Mouse (Mus musculus) MEL (cell line): ENCODE results near the gene Tmem186. TPM values are rescaled to one million over a fixed set of nuclear protein-coding genes. Genes with fewer than 3 reads are reported as not detected.

Experiments
- DNase-seq: peaks from one replicate; pipeline ENCODE4 v3.0.0; 2011; ENCODE audit warnings: low read depth, low spot score
- H3K27ac ChIP-seq: 2 replicates; pipeline ENCODE4 v1.5.1; 2012; ENCODE audit warnings: low read depth, mild to moderate bottlenecking, control low read depth, low read length, moderate library complexity; ENCODE audit not compliant: control insufficient read depth
- H3K27me3 ChIP-seq, 2 experiments: fragments of 150-350 bp in 1 of 2; sonication (generic) in 1 of 2; 2 replicates each; pipeline ENCODE4 v1.6.1; 2012; ENCODE audit warnings: low read length in 2 of 2, mild to moderate bottlenecking in 2 of 2, improper control_type of control experiment in 1 of 2, moderate library complexity in 1 of 2; ENCODE audit not compliant: insufficient read depth in 2 of 2, control insufficient read depth in 1 of 2
- H3K36me3 ChIP-seq, 2 experiments: 2 replicates each; pipeline ENCODE4 v1.6.1; 2012 to 2014; ENCODE audit warnings: low read length in 2 of 2, improper control_type of control experiment in 1 of 2, inconsistent platforms in 1 of 2, mild to moderate bottlenecking in 1 of 2; ENCODE audit not compliant: insufficient read depth in 2 of 2, control insufficient read depth in 1 of 2
- H3K4me1 ChIP-seq, 2 experiments: fragments of 150-350 bp in 1 of 2; sonication (generic) in 1 of 2; 2 replicates each; pipeline ENCODE4 v1.6.1; 2012; ENCODE audit warnings: low read length in 2 of 2, improper control_type of control experiment in 1 of 2, mild to moderate bottlenecking in 1 of 2; ENCODE audit not compliant: insufficient read depth in 2 of 2, control insufficient read depth in 1 of 2
- H3K4me3 ChIP-seq, 2 experiments: fragments of 150-350 bp in 1 of 2; sonication (generic) in 1 of 2; 2 replicates each; pipeline ENCODE4 v1.5.1; 2012; ENCODE audit warnings: low read depth in 2 of 2, low read length in 2 of 2, mild to moderate bottlenecking in 2 of 2, moderate library complexity in 2 of 2, control low read depth in 1 of 2, improper control_type of control experiment in 1 of 2; ENCODE audit not compliant: control insufficient read depth in 1 of 2, insufficient read depth in 1 of 2
- H3K79me2 ChIP-seq: 2 replicates; pipeline ENCODE4 v1.6.1; 2012; ENCODE audit warnings: mild to moderate bottlenecking, low read length, moderate library complexity; ENCODE audit not compliant: control insufficient read depth, poor library complexity, insufficient read depth
- H3K9ac ChIP-seq: 2 replicates; pipeline ENCODE4 v1.6.1; 2012; ENCODE audit warnings: low read depth, mild to moderate bottlenecking, control low read depth, low read length, moderate library complexity; ENCODE audit not compliant: control insufficient read depth, poor library complexity, severe bottlenecking
- H3K9me3 ChIP-seq: fragments of 150-350 bp; sonication (generic); replicated peaks from 2 replicates; pipeline ENCODE4 v1.6.1; 2012; ENCODE audit warnings: mild to moderate bottlenecking, low read length, improper control_type of control experiment, moderate library complexity; ENCODE audit not compliant: insufficient read depth
- BHLHE40 ChIP-seq: IDR thresholded peaks from 2 replicates; pipeline ENCODE4 v1.6.1; 2012; ENCODE audit warnings: low read depth, mild to moderate bottlenecking, inconsistent platforms, low read length, improper control_type of control experiment, borderline replicate concordance
- CHD1 ChIP-seq: IDR thresholded peaks from 2 replicates; pipeline ENCODE4 v1.6.1; 2012; ENCODE audit warnings: low read depth, mild to moderate bottlenecking, inconsistent platforms, low read length, improper control_type of control experiment
- CTCF ChIP-seq, 3 experiments: IDR thresholded peaks in 2 of 3; conservative IDR thresholded peaks in 1 of 3; 2 replicates each; pipeline ENCODE4 v1.5.1; 2011 to 2012; ENCODE audit warnings: low read length in 3 of 3, low read depth in 2 of 3, mild to moderate bottlenecking in 2 of 3, improper control_type of control experiment in 1 of 3, inconsistent platforms in 1 of 3, mixed read lengths in 1 of 3, moderate library complexity in 1 of 3; ENCODE audit not compliant: control insufficient read depth in 1 of 3, insufficient read depth in 1 of 3, poor library complexity in 1 of 3, severe bottlenecking in 1 of 3
- E2F4 ChIP-seq: IDR thresholded peaks from 2 replicates; pipeline ENCODE4 v1.6.1; 2011; ENCODE audit warnings: low read depth, low read length, improper control_type of control experiment, borderline replicate concordance
- ELF1 ChIP-seq: IDR thresholded peaks from 2 replicates; pipeline ENCODE4 v1.6.1; 2014; ENCODE audit warnings: low read depth, mild to moderate bottlenecking, inconsistent platforms, low read length, improper control_type of control experiment, moderate library complexity
- EP300 ChIP-seq, 2 experiments: IDR thresholded peaks; 2 replicates each; pipeline ENCODE4 v1.6.1; 2011; ENCODE audit warnings: improper control_type of control experiment in 2 of 2, low read length in 2 of 2, low read depth in 1 of 2, mild to moderate bottlenecking in 1 of 2
- ETS1 ChIP-seq: IDR thresholded peaks from 2 replicates; pipeline ENCODE4 v1.6.1; 2012; ENCODE audit warnings: low read depth, mild to moderate bottlenecking, inconsistent platforms, low read length, improper control_type of control experiment, moderate library complexity
- GABPA ChIP-seq: IDR thresholded peaks from 2 replicates; pipeline ENCODE4 v1.6.1; 2012; ENCODE audit warnings: low read depth, mild to moderate bottlenecking, inconsistent platforms, low read length, improper control_type of control experiment, moderate library complexity
- HCFC1 ChIP-seq: IDR thresholded peaks from 2 replicates; pipeline ENCODE4 v1.6.1; 2012; ENCODE audit warnings: low read depth, mild to moderate bottlenecking, inconsistent platforms, low read length, improper control_type of control experiment, moderate library complexity
- JUND ChIP-seq: IDR thresholded peaks from 2 replicates; pipeline ENCODE4 v1.6.1; 2011; ENCODE audit warnings: low read depth, mild to moderate bottlenecking, improper control_type of control experiment, low read length
- KAT2A ChIP-seq: conservative IDR thresholded peaks from 2 replicates; pipeline ENCODE4 v1.6.1; 2012; ENCODE audit warnings: low read depth, low read length, improper control_type of control experiment, inconsistent platforms
- MAX ChIP-seq: IDR thresholded peaks from 2 replicates; pipeline ENCODE4 v1.6.1; 2011; ENCODE audit warnings: low read length, improper control_type of control experiment
- MEF2A ChIP-seq: IDR thresholded peaks from 2 replicates; pipeline ENCODE4 v1.6.1; 2014; ENCODE audit warnings: low read depth, mild to moderate bottlenecking, inconsistent platforms, low read length, improper control_type of control experiment; ENCODE audit not compliant: poor library complexity, insufficient replicate concordance, severe bottlenecking; ENCODE audit errors: extremely low read depth
- MXI1 ChIP-seq: IDR thresholded peaks from 2 replicates; pipeline ENCODE4 v1.6.1; 2011; ENCODE audit warnings: mild to moderate bottlenecking, low read depth, low read length, improper control_type of control experiment
- MYB ChIP-seq: IDR thresholded peaks from 2 replicates; pipeline ENCODE4 v1.6.1; 2011; ENCODE audit warnings: mild to moderate bottlenecking, low read depth, low read length, improper control_type of control experiment
- MYC ChIP-seq: IDR thresholded peaks from 2 replicates; pipeline ENCODE4 v1.6.1; 2011; ENCODE audit warnings: low read depth, mild to moderate bottlenecking, low read length, improper control_type of control experiment, moderate library complexity
- NELFE ChIP-seq: IDR thresholded peaks from 2 replicates; pipeline ENCODE4 v1.6.1; 2011; ENCODE audit warnings: low read depth, low read length, improper control_type of control experiment
- POLR2AphosphoS2 ChIP-seq: IDR thresholded peaks from 2 replicates; pipeline ENCODE4 v1.6.1; 2011; ENCODE audit warnings: low read length, improper control_type of control experiment
- POLR2AphosphoS5 ChIP-seq: IDR thresholded peaks from 2 replicates; pipeline ENCODE4 v1.6.1; 2012; ENCODE audit warnings: low read depth, borderline replicate concordance, mild to moderate bottlenecking, inconsistent platforms, low read length, moderate library complexity, mixed read lengths
- RAD21 ChIP-seq: IDR thresholded peaks from 2 replicates; pipeline ENCODE4 v1.6.1; 2011; ENCODE audit warnings: mild to moderate bottlenecking, low read depth, low read length, improper control_type of control experiment
- RCOR1 ChIP-seq: IDR thresholded peaks from 2 replicates; pipeline ENCODE4 v1.6.1; 2012; ENCODE audit warnings: low read depth, mild to moderate bottlenecking, inconsistent platforms, low read length, improper control_type of control experiment
- SIN3A ChIP-seq: IDR thresholded peaks from 2 replicates; pipeline ENCODE4 v1.6.1; 2012; ENCODE audit warnings: low read length, improper control_type of control experiment, inconsistent platforms
- SMC3 ChIP-seq: IDR thresholded peaks from 2 replicates; pipeline ENCODE4 v1.6.1; 2011; ENCODE audit warnings: low read depth, low read length, improper control_type of control experiment
- TBP ChIP-seq: IDR thresholded peaks from 2 replicates; pipeline ENCODE4 v1.8.0; 2011; ENCODE audit warnings: low read depth, low read length, improper control_type of control experiment
- TCF12 ChIP-seq: IDR thresholded peaks from 2 replicates; pipeline ENCODE4 v1.6.1; 2014; ENCODE audit warnings: low read depth, mild to moderate bottlenecking, inconsistent platforms, low read length, improper control_type of control experiment, moderate library complexity
- UBTF ChIP-seq: IDR thresholded peaks from 2 replicates; pipeline ENCODE4 v1.6.1; 2012; ENCODE audit warnings: low read depth, mild to moderate bottlenecking, inconsistent platforms, low read length, improper control_type of control experiment, moderate library complexity, borderline replicate concordance; ENCODE audit not compliant: insufficient read depth
- USF2 ChIP-seq, 2 experiments: IDR thresholded peaks; 2 replicates each; pipeline ENCODE4 v1.6.1; 2011 to 2012; ENCODE audit warnings: improper control_type of control experiment in 2 of 2, low read length in 2 of 2, borderline replicate concordance in 1 of 2, inconsistent platforms in 1 of 2, low read depth in 1 of 2, mild to moderate bottlenecking in 1 of 2; ENCODE audit not compliant: insufficient read depth in 1 of 2
- ZC3H11A ChIP-seq: IDR thresholded peaks from 2 replicates; pipeline ENCODE4 v1.6.1; 2012; ENCODE audit warnings: low read depth, mild to moderate bottlenecking, inconsistent platforms, low read length, improper control_type of control experiment
- ZKSCAN1 ChIP-seq: IDR thresholded peaks from 2 replicates; pipeline ENCODE4 v1.6.1; 2012; ENCODE audit warnings: low read depth, mild to moderate bottlenecking, inconsistent platforms, low read length, improper control_type of control experiment, moderate library complexity
- ZMIZ1 ChIP-seq: IDR thresholded peaks from 2 replicates; pipeline ENCODE4 v1.6.1; 2012; ENCODE audit warnings: low read depth, mild to moderate bottlenecking, inconsistent platforms, low read length, improper control_type of control experiment, moderate library complexity
- ZNF384 ChIP-seq: IDR thresholded peaks from 2 replicates; pipeline ENCODE4 v1.6.1; 2012; ENCODE audit warnings: low read depth, mild to moderate bottlenecking, inconsistent platforms, low read length, improper control_type of control experiment
- polyA plus RNA-seq, 2 experiments: library from polyadenylated mRNA; stranded (reverse) in 1 of 2; unstranded in 1 of 2; fragments of >175 nt in 1 of 2; fragments of >200 nt in 1 of 2; gene quantifications; 2 replicates each; pipeline versions ENCODE4 v1.2.1 to v1.2.4; 2012; ENCODE audit warnings: low replicate concordance in 2 of 2, low read depth in 1 of 2; ENCODE audit not compliant: insufficient read length in 2 of 2, insufficient read depth in 1 of 2, missing spikeins in 1 of 2
- total RNA-seq: library from RNA; depleted of rRNA; stranded (reverse); fragments of 300-350 nt; gene quantifications from 2 replicates; pipeline ENCODE4 v1.2.3, GENCODE M21; 2012

Gene Tmem186
- total and polyA plus RNA-seq, 3 experiments = 18.9 to 99.9 (median 22.5) TPM

- H3K36me3 ChIP-seq = peaks cover 0 to 27% of the 10 kb centered on the region in 2 experiments; a peak in 2 of 4 replicates
- peak; percentile 53 for DNase-seq
- TF ChIP-seq MXI1 (no peak), NELFE (no peak), POLR2AphosphoS5 (no peak), MYB (no peak), ZKSCAN1 (no peak), ZC3H11A (no peak), EP300 (IDR thresholded peaks at IDR 0.05; ENCODE audit: low read depth in 1 of 2, low read length in 2 of 2) (no peak), RCOR1 (no peak), CHD1 (no peak), USF2 (IDR thresholded peaks at IDR 0.05; ENCODE audit: borderline replicate concordance in 1 of 2, insufficient read depth in 1 of 2, low read depth in 1 of 2, low read length in 2 of 2) (no peak), UBTF (no peak), POLR2AphosphoS2 (no peak), ZMIZ1 (no peak)
- TF ChIP-seq, all 39 proteins: peak for 0
- H3K4me1 ChIP-seq = peaks cover 13 to 38% of the 10 kb centered on the region in 2 experiments
- H3K27me3 ChIP-seq = no peaks in the 10 kb centered on the region
- H3K79me2 ChIP-seq = no peaks in the 10 kb centered on the region
- no peak overlapping the region for H3K27ac ChIP-seq
- H3K4me3 ChIP-seq = 0 out of 4 replicates have a peak overlapping the region, but pooled peaks of 1 of the 2 experiments have one; percentile 19
- no peak overlapping the region; the same call in 1 of the 2 replicates for H3K9ac ChIP-seq
- H3K9me3 ChIP-seq = no peaks in the 10 kb centered on the region
Observed at GRCm38 (mm10) chr16:8678035-8678434, 40.5 kb upstream of the Tmem186 start.

- peak; percentile 81 for DNase-seq
- peaks cover 0 to 30% of the 10 kb centered on the region in 2 experiments; a peak in 2 of 4 replicates for H3K36me3 ChIP-seq
- H3K79me2 ChIP-seq = no peaks in the 10 kb centered on the region; the same call in 1 of the 2 replicates
- peaks cover 13 to 43% of the 10 kb centered on the region in 2 experiments for H3K4me1 ChIP-seq
- H3K4me3 ChIP-seq = no peak overlapping the region
- H3K27ac ChIP-seq = no peak overlapping the region
- no peaks in the 10 kb centered on the region for H3K27me3 ChIP-seq
- no peak overlapping the region for H3K9ac ChIP-seq
- H3K9me3 ChIP-seq = no peaks in the 10 kb centered on the region
- TF ChIP-seq POLR2AphosphoS2 = no peak
- TF ChIP-seq ELF1 = no peak
- peak; percentile 48; the same call in 1 of the 2 replicates for TF ChIP-seq SIN3A
- peak; percentile 77 to 98 (median 89) for TF ChIP-seq CTCF (IDR thresholded peaks at IDR 0.05 in 2 of 3, conservative IDR thresholded peaks at IDR 0.05 in 1 of 3; ENCODE audit: control insufficient read depth in 1 of 3, insufficient read depth in 1 of 3, low read depth in 2 of 3, low read length in 3 of 3, poor library complexity in 1 of 3, severe bottlenecking in 1 of 3)
- TF ChIP-seq UBTF = no peak
- TF ChIP-seq ZC3H11A = peak; percentile 59
- TF ChIP-seq SMC3 = peak; percentile 96
- no peak for TF ChIP-seq MAX
- TF ChIP-seq GABPA = no peak
- TF ChIP-seq ZNF384 = no peak
- TF ChIP-seq BHLHE40 = no peak
- no peak for TF ChIP-seq E2F4
- TF ChIP-seq TBP = no peak
- no peak for TF ChIP-seq JUND
- no peak for TF ChIP-seq USF2 (IDR thresholded peaks at IDR 0.05; ENCODE audit: borderline replicate concordance in 1 of 2, insufficient read depth in 1 of 2, low read depth in 1 of 2, low read length in 2 of 2)
- no peak for TF ChIP-seq MEF2A
- peak; percentile 68 for TF ChIP-seq RAD21
- no peak for TF ChIP-seq ETS1
- no peak for TF ChIP-seq TCF12
- no peak for TF ChIP-seq KAT2A
- 0 out of 2 replicates have a peak, but pooled peaks have one; percentile 51 for TF ChIP-seq MYC
- TF ChIP-seq HCFC1 = no peak
Observed at GRCm38 (mm10) chr16:8676800-8677199, 39.3 kb upstream of the Tmem186 start.
